Comparison of ENCODE assay signal across 34 mouse cellular contexts in genomic region chr4:142023166-142023565, GRCm38 (mm10). TPM values are rescaled to one million over a fixed set of nuclear protein-coding genes. Genes with fewer than 3 reads are reported as not detected.
DNase-seq lines count a peak whose midpoint lies in the region; ATAC-seq and TF ChIP-seq lines count a peak whose summit lies in the region.
"Had no signal": no experiment of that assay in that cellular context is flagged by ENCODE, and none has a peak within 500 bp of the region (broad histone marks: within the 10 kb centered on the region; RNA-seq: fewer than 3 reads in every experiment).

No protein-coding gene starts in this region.

- H3K9me3 ChIP-seq in intestine, embryonic 16.5 days (ENCODE audit: control insufficient read depth, low read length), result no peaks in the 10 kb centered on the region
- no peaks in the 10 kb centered on the region for H3K9me3 ChIP-seq in intestine, embryonic 15.5 days
- H3K9me3 ChIP-seq: forebrain, embryonic 13.5 days; heart, embryonic 10.5 days; heart, embryonic 15.5 days; kidney, embryonic 15.5 days; limb, embryonic 13.5 days; liver, embryonic 13.5 days; midbrain, embryonic 10.5 days; midbrain, embryonic 15.5 days had no signal

- peak; percentile 32 for ATAC-seq in intestine, embryonic 16.5 days
- no peak for ATAC-seq in intestine, embryonic 15.5 days
- peak; percentile 85 for ATAC-seq in megakaryocyte, adult 5-6 weeks (ENCODE audit: poor library complexity, severe bottlenecking)
- ATAC-seq: forebrain, embryonic 13.5 days; midbrain, embryonic 15.5 days; Patski had no signal

- H3K4me2 ChIP-seq in intestine, embryonic 16.5 days (ENCODE audit: low read depth, low read length), result no peak overlapping the region
- H3K4me2 ChIP-seq in intestine, embryonic 15.5 days (replicated peaks), result no peak overlapping the region
- H3K4me2 ChIP-seq: forebrain, embryonic 13.5 days; heart, embryonic 15.5 days; hindbrain, embryonic 13.5 days; kidney, embryonic 15.5 days; limb, embryonic 13.5 days; liver, embryonic 13.5 days; midbrain, embryonic 15.5 days had no signal

- no peaks in the 10 kb centered on the region for H3K27me3 ChIP-seq in intestine, embryonic 16.5 days (replicated peaks; ENCODE audit: control insufficient read depth, insufficient read depth, low read length)
- H3K27me3 ChIP-seq in intestine, embryonic 15.5 days (replicated peaks), result no peaks in the 10 kb centered on the region
- H3K27me3 ChIP-seq: forebrain, embryonic 13.5 days; heart, embryonic 15.5 days; hindbrain, embryonic 13.5 days; kidney, embryonic 15.5 days; limb, embryonic 13.5 days; midbrain, embryonic 15.5 days; Patski had no signal

- 59% methylated on average over 4 of the region's 4 CpGs for WGBS in intestine, embryonic 16.5 days
- WGBS in intestine, embryonic 15.5 days, result 61% methylated on average over 4 of the region's 4 CpGs

- no peak for TF ChIP-seq CTCF in layer of hippocampus, adult 2 months (conservative IDR thresholded peaks at IDR 0.05)

- no peaks in the 10 kb centered on the region for H3K36me3 ChIP-seq in intestine, embryonic 16.5 days (ENCODE audit: control insufficient read depth, insufficient read depth, low read length)
- no peaks in the 10 kb centered on the region for H3K36me3 ChIP-seq in intestine, embryonic 15.5 days
- H3K36me3 ChIP-seq: heart, embryonic 10.5 days; heart, embryonic 15.5 days; hindbrain, embryonic 13.5 days; kidney, embryonic 15.5 days; limb, embryonic 13.5 days; liver, embryonic 13.5 days; midbrain, embryonic 10.5 days; midbrain, embryonic 15.5 days had no signal

- H3K27ac ChIP-seq in intestine, embryonic 16.5 days (ENCODE audit: low read length), result no peak overlapping the region
- no peak overlapping the region for H3K27ac ChIP-seq in intestine, embryonic 15.5 days
- H3K27ac ChIP-seq in layer of hippocampus, adult 2 months, result no peak overlapping the region
- H3K27ac ChIP-seq: forebrain, embryonic 13.5 days; heart, embryonic 10.5 days; heart, embryonic 15.5 days; hindbrain, embryonic 13.5 days; kidney, embryonic 15.5 days; left cerebral cortex, adult 2 months; limb, embryonic 13.5 days; liver, embryonic 13.5 days; midbrain, embryonic 10.5 days; midbrain, embryonic 15.5 days had no signal

- no peak overlapping the region for H3K9ac ChIP-seq in intestine, embryonic 16.5 days (ENCODE audit: low read depth, low read length)
- no peak overlapping the region for H3K9ac ChIP-seq in intestine, embryonic 15.5 days
- H3K9ac ChIP-seq: forebrain, embryonic 13.5 days; heart, embryonic 15.5 days; hindbrain, embryonic 13.5 days; kidney, embryonic 15.5 days; limb, embryonic 13.5 days; liver, embryonic 13.5 days; midbrain, embryonic 15.5 days had no signal

- 0 out of 2 replicates have a peak, but pooled peaks cover 2% of the 10 kb centered on the region for H3K4me1 ChIP-seq in intestine, embryonic 16.5 days (ENCODE audit: control insufficient read depth, insufficient read depth, low read length)
- H3K4me1 ChIP-seq in intestine, embryonic 15.5 days (replicated peaks), result no peaks in the 10 kb centered on the region
- H3K4me1 ChIP-seq: forebrain, embryonic 13.5 days; hindbrain, embryonic 13.5 days; midbrain, embryonic 15.5 days had no signal

- peak; percentile 26 for DNase-seq in lung, postnatal 36 days
- no peak for DNase-seq in lung, postnatal 4 days
- DNase-seq in left cerebral cortex, adult 11 months (ENCODE audit: low spot score), result no peak
- no peak for DNase-seq in cerebellum, postnatal 4 days (ENCODE audit: low spot score in 2 of 2)
- DNase-seq in layer of hippocampus, adult 2 months (ENCODE audit: low spot score in 2 of 2), result no peak
- DNase-seq: adrenal gland, postnatal 36 days; cerebellum, adult 2 months; cerebellum, postnatal 14 days; gastrocnemius, postnatal 14 days; heart, adult 11 months; kidney, adult 11 months; layer of hippocampus, adult 9-11 months; liver, embryonic 13.5 days; lung, adult 18-20 months; lung, postnatal 10 days; right cerebral cortex, adult 18-20 months; spleen, adult 18-20 months; thymus, adult 18-20 months; thymus, postnatal 36 days had no signal

- no peak overlapping the region for H3K4me3 ChIP-seq in intestine, embryonic 16.5 days (ENCODE audit: low read length)
- no peak overlapping the region for H3K4me3 ChIP-seq in intestine, embryonic 15.5 days (replicated peaks)
- H3K4me3 ChIP-seq in layer of hippocampus, adult 2 months, result no peak overlapping the region
- H3K4me3 ChIP-seq: forebrain, embryonic 13.5 days; heart, embryonic 10.5 days; heart, embryonic 15.5 days; hindbrain, embryonic 13.5 days; kidney, embryonic 15.5 days; left cerebral cortex, adult 2 months; limb, embryonic 13.5 days; liver, embryonic 13.5 days; midbrain, embryonic 10.5 days; midbrain, embryonic 15.5 days had no signal

RNA-seq across cellular contexts. Expression of gene Fhad1, which starts 8.3 kb away (rescaled TPM):
- polyA plus RNA-seq in intestine, embryonic 16.5 days (2015; fragmentation: Nextera tagmentation; extraction: Ambion mirVana), result 1.4 and 2.3 TPM in 2 replicates
- 1.4 and 2.3 TPM in 2 replicates for polyA plus RNA-seq in intestine, embryonic 15.5 days (2015; fragmentation: Nextera tagmentation; extraction: Ambion mirVana)
- 0.41 TPM in 1 of 2 replicates, not detected in the other for total RNA-seq in megakaryocyte, adult 5-6 weeks (2015)
- total RNA-seq in megakaryocyte, adult 5-6 weeks (2017), result 0.41 TPM in 1 of 2 replicates, not detected in the other
- total RNA-seq in layer of hippocampus, adult 2 months (2021), result 10 to 100 TPM in 1 of 2 experiments, 1 to 10 TPM in 1; 8.8 to 13.0 TPM
- total RNA-seq: MEL; neutrophil, adult 5-6 weeks had no signal

Comparison
In these comparisons a context has a peak if more than half of its experiments do, and no peak if none do; other contexts are left out.
1. RNA of gene Fhad1, which starts 8.3 kb away (total RNA-seq): 8.8 to 13.0 TPM in layer of hippocampus, adult 2 months; 0.41 TPM in megakaryocyte, adult 5-6 weeks; every median in the first group is over 4 times any median in the second.